8 mouse cellular contexts compared by ENCODE assay signal in genomic region chr12:50545610-50545919, GRCm38 (mm10).
DNase-seq lines count a peak whose midpoint lies in the region; ATAC-seq and TF ChIP-seq lines count a peak whose summit lies in the region.
"Had no signal": no experiment of that assay in that cellular context is flagged by ENCODE, and none has a peak within 500 bp of the region (broad histone marks: within the 10 kb centered on the region; RNA-seq: fewer than 3 reads in every experiment).

No protein-coding gene starts in this region.

- 62% methylated on average over 5 of the region's 5 CpGs for WGBS in limb, embryonic 14.5 days
- WGBS in limb, embryonic 10.5 days, result 74% methylated on average over 5 of the region's 5 CpGs
- WGBS in forebrain, embryonic 11.5 days, result 31% methylated on average over 5 of the region's 5 CpGs

- no peaks in the 10 kb centered on the region for H3K9me3 ChIP-seq in limb, embryonic 14.5 days (ENCODE audit: control insufficient read depth, low read length)
- no peaks in the 10 kb centered on the region for H3K9me3 ChIP-seq in limb, embryonic 10.5 days (replicated peaks)
- no peaks in the 10 kb centered on the region for H3K9me3 ChIP-seq in forebrain, embryonic 11.5 days (ENCODE audit: control insufficient read depth, low read length)
- H3K9me3 ChIP-seq: hindbrain, embryonic 15.5 days had no signal

- H3K36me3 ChIP-seq in limb, embryonic 14.5 days (ENCODE audit: control insufficient read depth, insufficient read depth, low read length), result no peaks in the 10 kb centered on the region
- H3K36me3 ChIP-seq in limb, embryonic 10.5 days, result no peaks in the 10 kb centered on the region
- no peaks in the 10 kb centered on the region for H3K36me3 ChIP-seq in forebrain, embryonic 11.5 days (ENCODE audit: control insufficient read depth, insufficient read depth, low read length)
- H3K36me3 ChIP-seq: hindbrain, embryonic 15.5 days had no signal

- TF ChIP-seq POLR2A in limb, embryonic 14.5 days (IDR thresholded peaks at IDR 0.05; ENCODE audit: borderline replicate concordance, extremely low read depth, insufficient read depth, insufficient read length), result no peak

- H3K4me2 ChIP-seq in limb, embryonic 14.5 days (replicated peaks; ENCODE audit: low read depth, low read length, severe bottlenecking), result no peak overlapping the region
- H3K4me2 ChIP-seq in forebrain, embryonic 11.5 days (ENCODE audit: low read depth, low read length, severe bottlenecking), result no peak overlapping the region
- H3K4me2 ChIP-seq: hindbrain, embryonic 15.5 days had no signal

- H3K9ac ChIP-seq in limb, embryonic 14.5 days (ENCODE audit: low read depth, low read length, severe bottlenecking), result no peak overlapping the region
- no peak overlapping the region for H3K9ac ChIP-seq in forebrain, embryonic 11.5 days (ENCODE audit: low read length)
- H3K9ac ChIP-seq: hindbrain, embryonic 15.5 days had no signal

- no peak overlapping the region for H3K4me3 ChIP-seq in limb, embryonic 14.5 days (replicated peaks; ENCODE audit: low read length)
- no peak overlapping the region for H3K4me3 ChIP-seq in limb, embryonic 10.5 days
- no peak overlapping the region for H3K4me3 ChIP-seq in forebrain, embryonic 11.5 days (ENCODE audit: low read depth, low read length)
- H3K4me3 ChIP-seq: hindbrain, embryonic 15.5 days had no signal

- H3K27me3 ChIP-seq in limb, embryonic 14.5 days (ENCODE audit: control insufficient read depth, insufficient read depth, low read length), result no peaks in the 10 kb centered on the region
- H3K27me3 ChIP-seq in limb, embryonic 10.5 days (ENCODE audit: low read depth, poor library complexity, severe bottlenecking), result no peaks in the 10 kb centered on the region
- H3K27me3 ChIP-seq in forebrain, embryonic 11.5 days (ENCODE audit: control insufficient read depth, insufficient read depth, low read length), result no peaks in the 10 kb centered on the region
- H3K27me3 ChIP-seq: hindbrain, embryonic 15.5 days had no signal

- peak overlapping the region; percentile 65; the same call in 1 of the 2 replicates for H3K27ac ChIP-seq in limb, embryonic 14.5 days (replicated peaks; ENCODE audit: low read depth, low read length)
- H3K27ac ChIP-seq in limb, embryonic 10.5 days, result no peak overlapping the region
- H3K27ac ChIP-seq in forebrain, embryonic 11.5 days (ENCODE audit: low read depth, low read length), result no peak overlapping the region
- H3K27ac ChIP-seq: hindbrain, embryonic 15.5 days had no signal

- DNase-seq in limb, embryonic 14.5 days (ENCODE audit: low spot score), result no peak
- DNase-seq in limb, embryonic 10.5 days (ENCODE audit: low spot score), result no peak
- peak; percentile 47 for DNase-seq in adrenal gland, postnatal 14 days
- DNase-seq in forebrain, embryonic 11.5 days (ENCODE audit: low spot score), result peak; percentile 55
- DNase-seq in kidney, postnatal 25 days, result peak; percentile 26 to 73
- no peak for DNase-seq in retina, embryonic 14.5 days (ENCODE audit: low spot score)

- no peak for ATAC-seq in limb, embryonic 14.5 days (ENCODE audit: low FRiP score, low read depth)
- peak; percentile 69 for ATAC-seq in forebrain, embryonic 11.5 days (replicated peaks; ENCODE audit: low FRiP score)
- ATAC-seq in granulocyte monocyte progenitor cell, adult 5-6 weeks (replicated peaks; ENCODE audit: poor library complexity, severe bottlenecking), result no peak

- peaks cover 9% of the 10 kb centered on the region; the same call in 1 of the 2 replicates for H3K4me1 ChIP-seq in limb, embryonic 14.5 days (ENCODE audit: control insufficient read depth, insufficient read depth, low read length)
- H3K4me1 ChIP-seq in limb, embryonic 10.5 days, result peaks cover 12% of the 10 kb centered on the region; the same call in 1 of the 2 replicates
- H3K4me1 ChIP-seq in forebrain, embryonic 11.5 days (replicated peaks; ENCODE audit: control insufficient read depth, insufficient read depth, low read length), result peaks cover 7% of the 10 kb centered on the region; the same call in 1 of the 2 replicates

Comparison
In these comparisons a context has a peak if more than half of its experiments do, and no peak if none do; other contexts are left out.
1. DNase-seq: peak in adrenal gland, postnatal 14 days (single experiment), forebrain, embryonic 11.5 days (single experiment) and kidney, postnatal 25 days (2 of 2); none in limb, embryonic 14.5 days (single experiment), limb, embryonic 10.5 days (single experiment) and retina, embryonic 14.5 days (single experiment).